Mouse (Mus musculus): ENCODE measurements around the gene Hhatl. TPM values are rescaled to one million over a fixed set of nuclear protein-coding genes. Genes with fewer than 3 reads are reported as not detected.

Gene Hhatl
- polyA plus RNA-seq, 1 experiment from 2014 or later = not detected

DNA sequence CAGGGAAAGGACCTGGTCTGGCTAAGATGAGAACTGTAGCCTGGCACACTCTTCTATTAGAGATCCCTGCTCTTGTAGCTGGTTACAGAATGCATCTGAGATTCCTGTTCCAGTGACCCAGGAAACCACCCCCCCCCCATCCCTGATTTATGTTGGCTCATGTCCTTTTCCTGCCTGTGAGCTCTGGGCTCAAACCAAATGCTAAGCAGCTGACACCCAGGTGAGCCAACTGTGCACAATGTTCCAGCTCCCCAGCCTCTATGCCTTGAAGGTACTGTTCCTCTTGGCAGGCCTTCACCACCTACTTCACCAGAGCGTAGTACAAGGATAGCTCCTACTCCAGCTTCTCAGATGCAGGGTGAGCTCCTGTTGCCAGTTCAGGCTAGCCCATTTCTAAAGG is 30.7 kb upstream of the Hhatl start:
- Histone ChIP-seq H3K9me3 (no peaks in the 10 kb centered on the region), H3K36me3 (no peaks in the 10 kb centered on the region), H3K4me3 (no peak overlapping the region), H3K4me2 (replicated peaks) (no peak overlapping the region), H3K4me1 (peaks cover 6% of the 10 kb centered on the region; the same call in 1 of the 2 replicates), H3K27ac (no peak overlapping the region), H3K9ac (no peak overlapping the region), H3K27me3 (replicated peaks) (no peaks in the 10 kb centered on the region)
- peak; percentile 19; the same call in 1 of the 2 replicates for ATAC-seq (ENCODE audit: low FRiP score, low read depth)
- 91% methylated on average over 1 of the region's 1 CpGs for WGBS

DNA sequence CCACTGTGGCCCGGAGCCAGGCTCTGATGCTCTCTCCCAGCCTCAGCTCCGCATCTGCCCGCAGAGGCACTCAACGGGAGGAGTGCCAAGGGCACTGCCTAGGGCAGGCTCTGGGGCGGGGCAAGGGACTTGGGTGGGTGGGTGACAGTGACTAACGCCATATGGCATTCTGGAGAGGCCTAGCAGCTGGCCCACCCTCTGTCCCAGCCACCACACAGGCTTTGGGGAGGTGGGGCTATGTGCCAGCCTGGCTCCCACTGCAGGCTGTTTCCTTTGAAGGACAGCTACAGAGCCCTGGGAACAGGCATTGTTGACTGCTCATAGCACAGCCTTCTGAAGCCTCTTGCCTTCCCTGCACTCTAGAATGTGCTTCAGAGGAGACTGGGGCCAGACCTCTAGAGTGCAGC is 30.3 kb upstream of the Hhatl start:
- no peaks in the 10 kb centered on the region for H3K9me3 ChIP-seq
- ATAC-seq (ENCODE audit: low FRiP score, low read depth) = peak; percentile 61
- no peaks in the 10 kb centered on the region for H3K27me3 ChIP-seq (replicated peaks)
- no peak overlapping the region for H3K27ac ChIP-seq
- 68% methylated on average over 6 of the region's 6 CpGs for WGBS
- H3K4me2 ChIP-seq (replicated peaks) = no peak overlapping the region
- peaks cover 6% of the 10 kb centered on the region; the same call in 1 of the 2 replicates for H3K4me1 ChIP-seq
- H3K36me3 ChIP-seq = no peaks in the 10 kb centered on the region
- no peak overlapping the region for H3K4me3 ChIP-seq
- no peak overlapping the region for H3K9ac ChIP-seq

DNA sequence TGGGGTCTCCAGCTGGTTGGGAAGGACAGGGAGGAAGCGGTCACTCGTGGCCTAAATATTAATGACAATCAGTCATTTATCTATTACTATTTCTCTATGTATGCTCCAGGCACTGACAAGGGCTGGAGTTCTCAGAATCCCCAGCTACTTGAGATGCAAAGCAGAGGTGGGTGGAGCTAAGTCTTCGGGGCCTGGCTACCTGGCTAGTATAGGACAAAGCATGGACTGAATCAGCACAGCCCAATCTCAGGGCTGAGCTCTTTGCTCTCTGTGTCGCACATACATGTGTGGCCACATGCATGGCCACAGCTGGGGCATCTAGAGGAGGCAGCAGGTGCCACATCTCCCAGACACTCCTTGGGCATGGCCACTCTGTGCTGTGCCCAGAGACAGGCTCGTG is 28.5 kb upstream of the Hhatl start:
- Histone ChIP-seq H3K27ac (no peak overlapping the region), H3K27me3 (replicated peaks) (no peaks in the 10 kb centered on the region), H3K4me1 (peaks cover 6% of the 10 kb centered on the region; the same call in 1 of the 2 replicates), H3K4me2 (replicated peaks) (no peak overlapping the region), H3K4me3 (no peak overlapping the region), H3K9ac (no peak overlapping the region), H3K36me3 (no peaks in the 10 kb centered on the region), H3K9me3 (no peaks in the 10 kb centered on the region)
- ATAC-seq (ENCODE audit: low FRiP score, low read depth) = no peak
- WGBS = 79% methylated on average over 5 of the region's 5 CpGs

DNA sequence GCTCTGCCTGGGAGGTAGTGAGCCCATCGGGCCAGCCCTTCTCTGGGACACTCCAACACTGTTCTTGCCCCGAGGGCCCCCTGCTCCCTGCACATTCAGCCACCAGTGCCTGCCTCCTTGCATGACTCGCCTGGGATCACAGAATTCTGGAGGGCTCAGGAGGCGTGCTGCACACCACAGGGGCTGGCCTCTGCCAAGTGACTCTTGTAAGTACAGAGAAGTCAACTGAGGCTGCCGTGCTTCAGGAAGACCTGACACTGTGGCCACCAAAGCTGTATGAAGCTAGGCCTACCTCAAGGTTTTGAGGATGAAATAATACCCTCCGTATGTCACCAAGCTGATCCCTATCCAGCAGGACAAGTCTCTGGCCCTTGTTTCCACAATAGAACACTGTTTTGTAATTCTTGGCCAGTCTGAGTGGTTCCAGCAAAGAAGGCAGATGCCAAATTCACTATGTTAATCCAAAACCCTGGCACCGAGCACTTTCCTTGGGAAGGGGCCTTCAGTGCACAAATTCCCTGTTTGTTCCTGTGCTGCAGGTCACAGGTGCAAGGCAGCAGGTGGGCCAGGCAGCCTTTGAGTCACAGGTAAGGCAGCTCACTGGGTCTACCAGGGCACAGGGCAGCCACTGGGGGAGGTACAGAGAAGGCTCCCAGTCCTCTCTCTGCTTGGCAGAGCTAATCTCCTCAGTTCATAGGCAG is 27.6 kb upstream of the Hhatl start:
- Histone ChIP-seq H3K9me3 (no peaks in the 10 kb centered on the region), H3K27me3 (replicated peaks) (no peaks in the 10 kb centered on the region), H3K9ac (no peak overlapping the region), H3K4me2 (replicated peaks) (no peak overlapping the region), H3K27ac (no peak overlapping the region; the same call in 1 of the 2 replicates), H3K4me3 (no peak overlapping the region), H3K36me3 (no peaks in the 10 kb centered on the region), H3K4me1 (peaks cover 6% of the 10 kb centered on the region; the same call in 1 of the 2 replicates)
- no peak for ATAC-seq (ENCODE audit: low FRiP score, low read depth)
- WGBS = 65% methylated on average over 7 of the region's 7 CpGs

DNA sequence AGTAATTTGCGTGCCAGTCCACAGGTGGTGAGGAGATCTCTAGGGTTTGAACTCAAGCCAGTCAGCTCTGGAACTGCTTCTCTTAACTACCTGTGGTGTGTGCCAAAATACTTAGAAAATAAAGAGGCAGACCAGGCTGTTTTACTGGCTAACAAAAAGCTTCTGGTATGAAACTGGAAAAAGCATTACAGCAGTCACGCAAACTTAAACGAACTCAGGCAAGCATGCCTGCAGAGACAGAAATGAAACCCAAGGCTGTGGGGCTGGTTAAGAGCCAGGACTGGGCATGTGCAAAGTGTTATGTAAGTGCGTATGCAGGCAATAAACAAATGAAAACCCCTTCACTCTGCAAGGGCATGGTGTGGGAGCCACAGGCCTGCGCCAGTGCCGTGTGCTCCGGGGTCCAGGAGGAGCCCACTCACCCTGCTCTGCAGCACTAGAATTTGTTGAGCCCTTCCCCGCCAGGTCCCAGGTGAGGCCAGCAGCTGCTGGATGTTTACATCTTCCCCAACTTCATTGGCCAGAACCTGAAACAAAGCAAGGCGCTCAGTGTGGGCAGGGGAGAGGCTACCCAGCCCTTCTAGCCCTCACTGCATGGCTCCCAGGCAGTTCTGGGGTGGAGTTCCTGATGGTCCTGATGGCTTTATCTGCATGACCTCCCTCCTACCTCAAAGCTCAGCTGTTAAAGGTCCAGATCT is 26.9 kb upstream of the Hhatl start:
- Histone ChIP-seq H3K4me3 (no peak overlapping the region), H3K4me1 (peaks cover 6% of the 10 kb centered on the region; the same call in 1 of the 2 replicates), H3K9me3 (no peaks in the 10 kb centered on the region), H3K4me2 (replicated peaks) (no peak overlapping the region), H3K9ac (no peak overlapping the region), H3K27me3 (replicated peaks) (no peaks in the 10 kb centered on the region), H3K36me3 (no peaks in the 10 kb centered on the region), H3K27ac (no peak overlapping the region; the same call in 1 of the 2 replicates)
- WGBS = 85% methylated on average over 9 of the region's 9 CpGs
- no peak for ATAC-seq (ENCODE audit: low FRiP score, low read depth)

DNA sequence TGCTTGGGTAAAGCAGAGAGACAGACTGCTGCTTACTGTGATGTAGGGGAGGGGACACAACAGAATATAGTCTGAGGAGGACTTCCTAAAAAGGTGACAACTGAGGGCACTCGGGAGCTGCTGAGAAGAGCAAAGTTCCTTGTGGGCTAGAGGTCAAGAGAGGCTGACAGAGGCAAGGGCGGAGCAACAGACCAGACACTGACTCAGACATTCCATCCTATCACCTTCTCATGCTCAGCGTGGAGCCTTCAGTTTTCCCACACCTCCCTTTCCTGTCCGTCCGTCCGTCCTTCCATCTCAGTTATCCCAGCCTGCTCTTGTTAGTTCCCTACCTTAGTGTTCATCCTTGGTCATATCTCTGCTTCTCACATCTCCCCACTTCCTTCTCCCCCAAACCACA is 22.9 kb upstream of the Hhatl start:
- no peaks in the 10 kb centered on the region for H3K36me3 ChIP-seq
- H3K4me1 ChIP-seq = peaks cover 13% of the 10 kb centered on the region
- H3K4me2 ChIP-seq (replicated peaks) = no peak overlapping the region
- H3K9ac ChIP-seq = no peak overlapping the region
- no peak overlapping the region for H3K27ac ChIP-seq
- no peak overlapping the region for H3K4me3 ChIP-seq
- H3K27me3 ChIP-seq (replicated peaks) = no peaks in the 10 kb centered on the region; the same call in 1 of the 2 replicates
- WGBS = 76% methylated on average over 6 of the region's 6 CpGs
- no peaks in the 10 kb centered on the region for H3K9me3 ChIP-seq
- no peak for ATAC-seq (ENCODE audit: low FRiP score, low read depth)

- no peaks in the 10 kb centered on the region for H3K36me3 ChIP-seq
- H3K4me3 ChIP-seq = no peak overlapping the region
- peak overlapping the region; percentile 33; the same call in 1 of the 2 replicates for H3K9ac ChIP-seq
- 9% methylated on average over 14 of the region's 15 CpGs for WGBS
- H3K4me2 ChIP-seq (replicated peaks) = peak overlapping the region; percentile 32
- no peaks in the 10 kb centered on the region for H3K9me3 ChIP-seq
- peak; percentile 76 for ATAC-seq (ENCODE audit: low FRiP score, low read depth)
- H3K27ac ChIP-seq = peak overlapping the region; percentile 57
- no peaks in the 10 kb centered on the region; the same call in 1 of the 2 replicates for H3K27me3 ChIP-seq (replicated peaks)
- peaks cover 45% of the 10 kb centered on the region for H3K4me1 ChIP-seq
These were observed 17.9 kb upstream of the Hhatl start for GRCm38 (mm10) chr9:121810081-121810821.

DNA sequence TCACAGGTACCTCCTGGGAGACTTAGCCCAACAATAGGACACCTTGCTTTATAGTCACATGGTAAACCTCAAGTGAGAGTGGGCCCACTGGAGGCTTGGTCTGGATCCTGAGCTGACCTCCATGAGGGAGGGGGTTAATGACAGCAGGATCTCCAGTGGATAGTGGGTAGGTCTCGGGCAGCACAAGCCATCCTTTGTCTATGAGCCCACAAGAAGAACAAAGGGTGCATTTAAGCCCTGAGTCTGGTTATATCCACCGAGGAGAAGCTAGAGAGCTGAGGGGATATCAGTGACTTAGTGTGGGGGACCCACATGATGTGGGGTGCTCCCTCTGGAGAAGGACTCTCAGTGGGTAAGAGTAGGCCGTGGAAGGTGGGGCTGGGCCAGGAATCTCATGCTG is 16.2 kb upstream of the Hhatl start:
- no peak overlapping the region for H3K4me2 ChIP-seq (replicated peaks)
- H3K4me3 ChIP-seq = no peak overlapping the region
- no peak for ATAC-seq (ENCODE audit: low FRiP score, low read depth)
- no peaks in the 10 kb centered on the region for H3K9me3 ChIP-seq
- H3K36me3 ChIP-seq = no peaks in the 10 kb centered on the region
- no peak overlapping the region for H3K9ac ChIP-seq
- H3K27me3 ChIP-seq (replicated peaks) = no peaks in the 10 kb centered on the region; the same call in 1 of the 2 replicates
- WGBS = 39% methylated on average over 3 of the region's 3 CpGs
- no peak overlapping the region for H3K27ac ChIP-seq
- H3K4me1 ChIP-seq = peaks cover 45% of the 10 kb centered on the region

DNA sequence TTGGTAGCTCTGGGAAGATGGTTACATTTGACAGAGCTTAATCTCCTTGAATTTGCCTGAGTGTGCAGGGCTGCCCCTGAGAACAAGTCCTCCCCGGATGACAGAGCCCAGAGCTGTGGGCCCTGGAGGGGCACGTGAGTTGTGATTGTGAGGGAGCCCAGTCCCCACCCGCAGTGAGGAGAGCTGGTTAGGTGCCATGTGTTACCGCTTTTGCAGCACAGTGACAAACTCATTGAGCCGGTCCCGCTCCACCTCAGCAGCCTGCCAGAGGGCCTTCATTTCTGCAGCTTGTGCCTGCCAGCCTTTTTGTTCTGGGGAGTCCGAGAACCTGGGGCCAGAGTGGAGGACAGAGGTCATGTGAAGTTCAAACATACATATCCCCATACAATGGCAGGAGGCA is 15.6 kb upstream of the Hhatl start:
- no peak overlapping the region for H3K4me3 ChIP-seq
- WGBS = 56% methylated on average over 7 of the region's 7 CpGs
- no peak overlapping the region for H3K9ac ChIP-seq
- H3K9me3 ChIP-seq = no peaks in the 10 kb centered on the region
- H3K4me2 ChIP-seq (replicated peaks) = no peak overlapping the region
- no peak overlapping the region for H3K27ac ChIP-seq
- peaks cover 47% of the 10 kb centered on the region for H3K4me1 ChIP-seq
- no peaks in the 10 kb centered on the region for H3K36me3 ChIP-seq
- ATAC-seq (ENCODE audit: low FRiP score, low read depth) = no peak
- H3K27me3 ChIP-seq (replicated peaks) = no peaks in the 10 kb centered on the region

DNA sequence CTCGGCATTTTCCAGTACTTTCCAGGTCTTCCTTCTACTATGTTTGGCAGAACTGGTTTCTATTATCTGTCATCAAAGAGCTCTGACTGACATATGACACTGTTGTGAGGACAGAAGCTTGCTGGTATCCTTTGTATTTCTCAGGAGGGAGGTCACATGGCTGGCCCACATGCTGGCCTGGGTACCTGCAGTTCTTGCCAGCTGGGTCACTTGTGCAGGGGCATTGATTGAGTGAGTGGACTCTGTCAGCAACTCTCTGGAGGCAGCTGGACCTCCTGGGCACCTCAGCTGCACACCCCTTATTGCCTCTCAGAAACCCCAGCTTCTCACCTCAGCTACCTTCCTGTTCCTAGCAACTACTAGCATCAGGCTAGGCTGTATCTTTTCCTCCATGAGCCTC is 15.2 kb upstream of the Hhatl start:
- H3K4me1 ChIP-seq = peaks cover 51% of the 10 kb centered on the region
- H3K4me3 ChIP-seq = no peak overlapping the region
- no peak overlapping the region for H3K4me2 ChIP-seq (replicated peaks)
- WGBS = 76% methylated on average over 1 of the region's 1 CpGs
- H3K27ac ChIP-seq = no peak overlapping the region
- no peaks in the 10 kb centered on the region for H3K27me3 ChIP-seq (replicated peaks)
- H3K9ac ChIP-seq = no peak overlapping the region
- no peak for ATAC-seq (ENCODE audit: low FRiP score, low read depth)
- H3K36me3 ChIP-seq = no peaks in the 10 kb centered on the region
- no peaks in the 10 kb centered on the region for H3K9me3 ChIP-seq

DNA sequence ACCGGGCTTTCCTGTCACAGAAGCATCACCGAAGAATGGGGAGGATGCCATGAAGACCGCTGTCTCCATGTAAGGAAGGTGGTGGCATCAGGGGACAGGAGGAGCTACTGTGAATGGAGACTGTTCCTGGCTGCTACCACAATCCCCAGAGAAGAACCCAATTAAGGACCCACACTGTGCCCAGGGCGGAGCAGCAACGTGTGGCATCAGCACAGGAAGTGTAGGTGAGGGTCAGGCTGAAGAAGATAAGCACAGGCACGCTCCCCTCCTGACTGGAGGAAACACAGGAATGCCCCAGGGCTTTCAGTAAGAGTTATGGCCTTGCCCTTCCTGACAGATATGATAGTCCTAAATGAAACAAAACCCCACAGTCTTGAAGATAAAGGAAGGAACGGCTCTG is 10.4 kb upstream of the Hhatl start:
- Histone ChIP-seq H3K27me3 (replicated peaks) (0 out of 2 replicates have a peak, but pooled peaks cover under 1% of the 10 kb centered on the region), H3K9me3 (no peaks in the 10 kb centered on the region), H3K4me2 (replicated peaks) (no peak overlapping the region), H3K4me1 (peaks cover 16% of the 10 kb centered on the region), H3K36me3 (no peaks in the 10 kb centered on the region), H3K9ac (no peak overlapping the region), H3K27ac (no peak overlapping the region), H3K4me3 (no peak overlapping the region)
- 69% methylated on average over 7 of the region's 7 CpGs for WGBS
- ATAC-seq (ENCODE audit: low FRiP score, low read depth) = no peak

- no peak overlapping the region for H3K4me2 ChIP-seq (replicated peaks)
- no peak overlapping the region for H3K27ac ChIP-seq
- H3K9me3 ChIP-seq = no peaks in the 10 kb centered on the region
- H3K36me3 ChIP-seq = no peaks in the 10 kb centered on the region
- 53% methylated on average over 6 of the region's 6 CpGs for WGBS
- ATAC-seq (ENCODE audit: low FRiP score, low read depth) = no peak
- peaks cover 10% of the 10 kb centered on the region; the same call in 1 of the 2 replicates for H3K4me1 ChIP-seq
- 0 out of 2 replicates have a peak, but pooled peaks cover 5% of the 10 kb centered on the region for H3K27me3 ChIP-seq (replicated peaks)
- no peak overlapping the region for H3K9ac ChIP-seq
- no peak overlapping the region for H3K4me3 ChIP-seq
These were observed 6.7 kb upstream of the Hhatl start for GRCm38 (mm10) chr9:121798887-121799520.
